Mouse (Mus musculus): Measurements from ENCODE around the gene Olfr716. TPM values are rescaled to one million over a fixed set of nuclear protein-coding genes. Genes with fewer than 3 reads are reported as not detected.
"Not testable (repeated sequence)": the region's sequence is repeated elsewhere in the genome, so short reads cannot be mapped to it uniquely, and the experiment has no call there.

The Olfr716 gene
- total RNA-seq (2021) (not detected), polyA plus RNA-seq (2012; rRNA removed) (not detected in 2 replicates)
- long read RNA-seq: 0 reads

DNA sequence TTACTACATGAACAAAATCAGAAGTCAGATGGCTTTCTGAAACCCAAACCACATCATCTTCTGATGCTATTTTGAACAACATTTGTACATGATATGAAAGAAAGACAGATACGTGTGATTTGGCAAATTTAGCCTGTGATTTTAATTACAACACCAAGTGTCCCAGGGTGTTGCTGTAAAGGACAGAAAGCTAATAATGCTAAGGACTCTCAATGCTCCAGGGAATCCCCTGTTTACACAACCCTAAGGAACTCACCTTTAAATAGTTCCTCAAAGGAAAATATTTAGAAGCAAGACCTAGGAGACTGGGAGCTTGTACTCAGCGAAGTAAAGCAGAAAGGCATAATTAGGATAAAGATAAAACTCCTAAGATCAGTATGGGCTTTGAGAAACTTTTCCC, at the start of gene Olfr716:
Gene Olfr716, plus strand, starts transcription at position 301 of the 400 bp plus-strand sequence.
- not testable (repeated sequence) for DNase-seq

DNA sequence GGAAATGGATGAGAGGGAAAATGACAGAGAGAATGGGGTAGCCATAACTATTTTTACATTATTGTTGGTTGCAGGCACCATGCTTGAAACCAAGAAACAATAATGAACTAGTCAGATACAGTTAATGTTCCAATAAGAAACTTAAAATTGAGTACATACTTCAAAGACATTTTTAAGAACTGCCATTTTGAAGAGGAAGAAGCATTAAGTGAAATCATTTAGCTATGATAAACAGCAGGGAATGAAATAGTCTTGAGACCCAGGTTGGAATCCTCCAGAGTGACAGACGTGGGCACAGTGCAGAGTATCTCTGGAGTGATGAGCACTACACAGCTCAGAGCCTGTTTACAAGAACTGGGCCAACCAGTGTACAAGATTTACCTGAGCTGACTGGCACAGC, 45.2 kb upstream of the Olfr716 start, which contains the start of gene Olfr17:
Gene Olfr17, plus strand, starts transcription at position 301 of the 400 bp plus-strand sequence.
- no peak for DNase-seq

DNA sequence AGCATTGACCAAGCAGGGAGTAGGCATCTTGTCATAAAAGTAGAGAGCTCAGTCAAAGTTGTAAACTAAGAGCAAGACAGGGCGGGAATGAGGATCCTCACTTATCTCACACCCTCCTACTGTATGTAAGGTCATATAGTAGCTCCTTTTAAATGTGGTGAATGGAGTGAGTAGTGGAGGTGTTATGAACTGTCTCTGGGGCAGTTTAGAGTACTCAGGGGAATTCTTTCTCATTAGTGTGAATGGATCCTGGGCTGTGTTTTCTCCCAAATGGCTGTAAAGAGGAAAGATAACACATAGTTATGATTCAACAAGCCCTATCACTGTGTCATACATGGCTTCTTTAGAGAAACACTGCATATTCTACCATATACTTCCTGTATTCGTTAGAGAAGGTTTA, 27.9 kb upstream of the Olfr716 start, which contains the start of gene Olfr715b:
Gene Olfr715b, minus strand, starts transcription at position 101 of the 400 bp plus-strand sequence.
- DNase-seq: not testable (repeated sequence)

DNA sequence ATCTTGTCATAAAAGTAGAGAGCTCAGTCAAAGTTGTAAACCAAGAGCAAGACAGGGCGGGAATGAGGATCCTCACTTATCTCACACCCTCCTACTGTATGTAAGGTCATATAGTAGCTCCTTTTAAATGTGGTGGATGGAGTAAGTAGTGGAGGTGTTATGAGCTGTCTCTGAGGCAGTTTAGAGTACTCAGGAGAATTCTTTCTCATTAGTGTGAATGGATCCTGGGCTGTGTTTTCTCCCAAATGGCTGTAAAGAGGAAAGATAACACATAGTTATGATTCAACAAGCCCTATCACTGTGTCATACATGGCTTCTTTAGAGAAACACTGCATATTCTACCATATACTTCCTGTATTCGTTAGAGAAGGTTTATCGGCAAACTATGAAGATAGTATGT, 7.1 kb upstream of the Olfr716 start, which contains the start of gene Olfr715:
Gene Olfr715, minus strand, starts transcription at position 101 of the 400 bp plus-strand sequence.
- DNase-seq: not testable (repeated sequence)

DNA sequence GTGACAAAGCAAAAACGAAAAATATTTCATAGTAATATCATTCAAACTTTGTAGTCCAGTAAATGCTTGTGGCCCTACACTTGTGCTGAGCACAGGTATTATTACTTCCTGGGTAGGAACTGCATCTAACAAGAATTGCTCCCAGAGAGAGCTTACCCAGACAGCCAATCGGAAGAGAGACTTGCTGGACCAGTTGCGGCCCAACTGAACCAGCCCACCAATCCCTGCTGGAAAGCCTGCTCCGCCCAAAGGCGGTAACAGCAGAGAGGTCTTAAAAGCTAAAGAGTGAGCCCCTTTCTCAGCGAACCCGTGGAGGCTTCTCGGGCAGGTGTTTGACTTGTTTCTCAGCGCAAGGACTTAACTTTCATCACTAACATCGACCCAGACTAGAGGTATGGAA, 28.6 kb downstream of the Olfr716 start, which contains the start of gene Nlrp14:
Gene Nlrp14, plus strand, starts transcription at position 301 of the 400 bp plus-strand sequence.
- no peak for DNase-seq

DNA sequence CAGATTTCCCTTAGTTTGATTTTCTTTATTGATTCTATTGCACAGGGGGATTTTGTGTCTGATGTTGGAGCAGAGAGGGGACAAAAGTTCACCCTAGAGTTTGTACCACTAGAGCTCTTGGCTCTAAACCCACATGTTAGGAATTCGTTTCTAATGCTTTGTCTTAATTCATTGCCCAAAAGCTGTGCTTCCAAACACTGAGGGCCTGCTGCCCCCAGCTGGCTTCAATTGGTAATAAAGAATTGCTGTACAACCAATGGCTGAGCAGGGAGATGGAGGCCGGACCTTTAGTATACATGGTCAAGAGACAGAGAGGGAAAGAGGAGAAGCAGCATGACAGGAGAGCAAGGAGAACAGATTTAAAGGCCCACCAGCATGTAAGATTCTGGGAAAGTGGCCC, 42.3 kb downstream of the Olfr716 start:
- no peak for DNase-seq

Other genes starting within 250 kb of the Olfr716 start
- gene Olfr707, start 237.1 kb upstream of the Olfr716 start, total RNA-seq (2021): not detected
- gene Olfr707, start 237.1 kb upstream of the Olfr716 start, polyA plus RNA-seq (2012; rRNA removed): not detected in 2 replicates
- gene Olfr1532-ps1, start 230.3 kb upstream of the Olfr716 start, total RNA-seq (2021): not detected
- not detected in 2 replicates for gene Olfr1532-ps1, start 230.3 kb upstream of the Olfr716 start, polyA plus RNA-seq (2012; rRNA removed)
- under 1 TPM; 0.07 to 0.09 TPM for gene Olfr709-ps1, start 206.1 kb upstream of the Olfr716 start, total RNA-seq (2021)
- not detected in 2 replicates for gene Olfr709-ps1, start 206.1 kb upstream of the Olfr716 start, polyA plus RNA-seq (2012; rRNA removed)
- not detected for gene Olfr710, start 190.0 kb upstream of the Olfr716 start, total RNA-seq (2021)
- gene Olfr710, start 190.0 kb upstream of the Olfr716 start, polyA plus RNA-seq (2012; rRNA removed): not detected in 2 replicates
- gene Olfr6, start 174.4 kb upstream of the Olfr716 start, total RNA-seq (2021): not detected
- not detected in 2 replicates for gene Olfr6, start 174.4 kb upstream of the Olfr716 start, polyA plus RNA-seq (2012; rRNA removed)
- not detected for gene Olfr711, start 162.9 kb upstream of the Olfr716 start, total RNA-seq (2021)
- gene Olfr711, start 162.9 kb upstream of the Olfr716 start, polyA plus RNA-seq (2012; rRNA removed): not detected in 2 replicates
- not detected for gene Olfr2, start 132.3 kb upstream of the Olfr716 start, total RNA-seq (2021)
- gene Olfr2, start 132.3 kb upstream of the Olfr716 start, polyA plus RNA-seq (2012; rRNA removed): not detected in 2 replicates
- not detected for gene Olfr713, start 107.2 kb upstream of the Olfr716 start, total RNA-seq (2021)
- not detected in 2 replicates for gene Olfr713, start 107.2 kb upstream of the Olfr716 start, polyA plus RNA-seq (2012; rRNA removed)
- not detected for gene Olfr714, start 67.3 kb upstream of the Olfr716 start, total RNA-seq (2021)
- gene Olfr714, start 67.3 kb upstream of the Olfr716 start, polyA plus RNA-seq (2012; rRNA removed): not detected in 2 replicates
- not detected for gene Olfr17, start 45.1 kb upstream of the Olfr716 start, total RNA-seq (2021)
- gene Olfr17, start 45.1 kb upstream of the Olfr716 start, polyA plus RNA-seq (2012; rRNA removed): not detected in 2 replicates
- gene Olfr715b, start 28.0 kb upstream of the Olfr716 start, total RNA-seq (2021): not detected
- not detected in 2 replicates for gene Olfr715b, start 28.0 kb upstream of the Olfr716 start, polyA plus RNA-seq (2012; rRNA removed)
- gene Olfr715, start 7.2 kb upstream of the Olfr716 start, total RNA-seq (2021): not detected
- gene Olfr715, start 7.2 kb upstream of the Olfr716 start, polyA plus RNA-seq (2012; rRNA removed): not detected in 2 replicates
- not detected for gene Nlrp14, start 28.7 kb downstream of the Olfr716 start, total RNA-seq (2021)
- gene Nlrp14, start 28.7 kb downstream of the Olfr716 start, polyA plus RNA-seq (2012; rRNA removed): not detected in 2 replicates
- not detected for gene Rbmxl2, start 71.1 kb downstream of the Olfr716 start, total RNA-seq (2021)
- not detected in 2 replicates for gene Rbmxl2, start 71.1 kb downstream of the Olfr716 start, polyA plus RNA-seq (2012; rRNA removed)
- 1 to 10 TPM; 2.1 to 3.6 TPM for gene Syt9, start 232.4 kb downstream of the Olfr716 start, total RNA-seq (2021)
- 1.9 and 2.7 TPM in 2 replicates for gene Syt9, start 232.4 kb downstream of the Olfr716 start, polyA plus RNA-seq (2012; rRNA removed)